Mouse (Mus musculus) erythroblast, adult 5-6 weeks (primary cell): ENCODE results near the gene Ace. TPM values are rescaled to one million over a fixed set of nuclear protein-coding genes. Genes with fewer than 3 reads are reported as not detected.

ENCODE experiments used
- ATAC-seq: replicated peaks from 2 replicates; pipeline ENCODE4 v1.8.0; 2016; ENCODE audit warnings: moderate number of reproducible peaks, mild to moderate bottlenecking, moderate TSS enrichment, inconsistent platforms; ENCODE audit not compliant: poor library complexity, low FRiP score, severe bottlenecking
- total RNA-seq, 2 experiments: library from RNA; stranded (forward) in 1 of 2; stranded (reverse) in 1 of 2; fragments of 150-400 nt in 1 of 2; fragments of 200-764, 138-1000 nt in 1 of 2; gene quantifications; 2 replicates each; pipeline versions ENCODE4 v1.2.3 to v1.2.4; 2015 to 2017; ENCODE audit warnings: low replicate concordance in 2 of 2

Gene Ace
- 0.96 and 7.3 TPM in 2 replicates for total RNA-seq (2015; ENCODE audit: low replicate concordance)
- 2.3 and 5.3 TPM in 2 replicates for total RNA-seq (2017; ENCODE audit: low replicate concordance)

- no peak for ATAC-seq
These were observed at the start of gene Ace for GRCm38 (mm10) chr11:105967741-105968574. Gene Ace, plus strand, starts transcription at chr11:105967945.

DNA sequence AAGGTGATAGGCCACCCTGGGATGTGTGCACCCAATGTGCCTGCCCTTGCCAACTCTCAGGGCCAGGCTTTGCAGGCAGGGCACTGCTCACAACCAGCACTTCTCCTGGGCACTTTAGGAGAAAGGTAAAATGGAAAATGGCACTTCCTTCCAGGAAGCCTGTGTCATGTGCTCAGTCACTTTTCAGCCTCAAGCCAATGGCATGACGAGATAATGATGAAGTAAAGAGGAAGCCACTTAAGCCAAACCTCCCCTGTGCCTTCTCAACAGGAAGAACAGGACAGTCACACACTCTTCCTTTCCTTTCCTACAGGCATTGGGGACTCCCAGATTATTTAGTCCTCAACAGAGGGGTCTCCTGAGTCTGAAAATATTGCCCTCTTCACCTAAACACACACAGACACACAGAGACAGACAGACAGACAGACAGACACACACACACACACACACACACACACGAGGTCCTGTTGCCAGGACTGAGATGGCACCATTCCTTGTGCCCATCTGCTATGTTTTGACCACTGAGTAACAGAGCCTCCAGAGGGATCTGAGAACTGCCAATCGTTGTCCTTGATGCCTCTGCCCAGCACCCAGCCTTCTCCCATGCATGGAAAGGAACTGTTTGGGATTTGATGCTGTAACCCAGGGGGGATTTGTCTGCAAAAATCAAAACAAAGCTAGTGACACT is 47.5 kb upstream of the Ace start:
- no peak for ATAC-seq

- 0 out of 2 replicates have a peak, but pooled peaks have one; percentile 58 for ATAC-seq
These were observed 46.9 kb upstream of the Ace start for GRCm38 (mm10) chr11:105920836-105921235.

DNA sequence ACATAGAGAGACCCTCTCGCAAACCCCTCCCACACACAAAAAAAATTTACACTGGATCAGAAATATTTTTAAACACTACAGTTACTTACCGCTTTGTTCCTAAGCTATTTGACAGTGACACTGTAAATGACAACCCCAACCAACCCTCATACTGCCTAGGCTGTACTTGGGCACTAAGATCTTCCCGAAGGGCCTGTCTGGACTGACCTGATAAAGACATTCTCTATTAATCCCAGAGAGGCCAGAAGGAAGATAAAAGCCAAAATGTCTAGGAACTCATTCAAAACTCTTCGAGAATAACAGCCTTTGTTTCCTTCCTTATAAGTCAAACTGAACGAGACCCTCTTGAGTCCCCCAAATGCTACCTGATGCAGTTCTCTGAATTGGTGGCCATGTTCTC is 46.5 kb upstream of the Ace start:
- ATAC-seq = no peak

DNA sequence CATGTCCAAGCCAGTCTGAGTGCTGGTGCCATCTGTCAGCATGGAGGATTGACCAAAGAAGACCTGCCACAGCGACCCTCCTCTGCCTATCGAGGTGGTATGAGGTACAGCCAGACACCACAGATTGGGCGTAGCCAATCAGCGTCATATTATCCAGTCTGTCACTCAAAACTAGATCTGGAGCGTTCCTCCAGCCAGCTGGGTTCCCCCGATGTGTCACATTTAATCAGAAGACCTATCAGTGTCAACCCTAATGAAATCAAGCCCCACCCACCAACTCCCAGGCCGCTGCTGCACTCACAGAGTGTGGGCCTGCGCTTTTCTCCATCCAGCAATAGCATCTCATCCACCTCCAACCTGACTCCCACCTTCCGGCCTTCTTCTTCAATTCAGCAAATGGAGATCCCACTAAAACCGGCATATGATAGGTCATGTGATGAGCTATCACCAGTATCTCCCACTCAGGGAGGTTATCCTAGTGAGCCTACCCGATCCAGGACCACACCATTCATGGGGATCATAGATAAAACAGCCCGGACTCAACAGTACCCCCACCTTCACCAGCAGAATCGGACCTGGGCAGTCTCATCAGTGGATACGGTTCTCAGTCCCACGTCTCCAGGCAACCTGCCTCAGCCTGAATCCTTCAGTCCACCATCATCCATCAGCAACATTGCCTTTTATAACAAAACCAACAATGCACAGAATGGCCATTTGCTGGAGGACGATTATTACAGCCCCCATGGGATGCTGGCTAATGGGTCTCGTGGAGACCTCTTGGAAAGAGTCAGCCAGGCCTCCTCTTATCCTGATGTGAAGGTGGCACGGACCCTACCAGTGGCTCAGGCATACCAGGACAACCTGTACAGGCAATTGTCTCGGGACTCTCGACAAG is 44.7 kb upstream of the Ace start:
- no peak for ATAC-seq

DNA sequence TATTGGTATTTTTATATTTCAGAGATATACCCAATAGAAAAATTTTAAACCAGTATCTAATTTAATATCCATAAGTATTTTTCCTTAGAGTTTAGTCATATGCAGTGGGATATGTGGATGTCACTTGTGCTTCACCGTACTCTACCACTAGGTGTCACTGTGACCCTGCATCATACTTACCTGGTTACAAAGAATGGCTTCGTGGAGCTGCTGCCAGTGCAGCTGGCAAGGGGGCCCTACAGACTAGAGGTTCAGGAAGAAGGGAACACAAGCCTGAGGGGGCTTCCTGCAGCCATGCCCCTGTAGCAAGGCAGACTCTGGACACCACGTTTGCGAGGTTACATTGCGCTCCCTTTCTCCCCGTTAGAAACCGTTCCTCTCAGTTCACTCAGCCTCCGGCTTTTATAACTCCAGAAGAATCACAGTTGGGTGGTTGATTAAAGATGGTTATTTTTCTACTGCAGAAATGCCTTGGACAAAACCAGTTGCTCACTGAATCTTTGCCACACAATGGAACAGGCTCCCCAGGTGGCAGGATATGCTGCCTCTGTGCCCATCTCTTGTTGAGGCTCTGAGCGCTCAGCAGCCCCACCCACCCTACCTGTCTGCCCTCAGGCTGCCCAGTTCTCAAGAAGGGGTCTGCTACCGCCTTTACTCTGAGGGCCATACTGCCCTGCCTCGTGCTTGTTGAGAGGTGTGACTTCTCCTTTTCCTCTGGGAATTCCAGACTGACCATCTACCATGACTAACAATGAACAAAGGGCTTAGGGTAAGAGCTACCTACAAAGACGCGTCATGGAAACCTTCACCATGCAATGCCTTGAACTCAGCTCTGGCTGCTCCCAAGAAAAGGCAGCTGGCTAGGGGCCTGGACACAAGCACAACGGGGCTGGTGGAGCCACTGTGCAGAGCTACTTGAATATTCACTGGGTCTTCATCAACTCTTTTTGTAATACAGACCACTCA is 40.4 kb upstream of the Ace start:
- ATAC-seq = peak; percentile 82

GRCm38 (mm10) chr11:105928171-105928570 is 39.6 kb upstream of the Ace start:
- ATAC-seq = no peak

GRCm38 (mm10) chr11:105931380-105931779 is 36.4 kb upstream of the Ace start:
- no peak for ATAC-seq

DNA sequence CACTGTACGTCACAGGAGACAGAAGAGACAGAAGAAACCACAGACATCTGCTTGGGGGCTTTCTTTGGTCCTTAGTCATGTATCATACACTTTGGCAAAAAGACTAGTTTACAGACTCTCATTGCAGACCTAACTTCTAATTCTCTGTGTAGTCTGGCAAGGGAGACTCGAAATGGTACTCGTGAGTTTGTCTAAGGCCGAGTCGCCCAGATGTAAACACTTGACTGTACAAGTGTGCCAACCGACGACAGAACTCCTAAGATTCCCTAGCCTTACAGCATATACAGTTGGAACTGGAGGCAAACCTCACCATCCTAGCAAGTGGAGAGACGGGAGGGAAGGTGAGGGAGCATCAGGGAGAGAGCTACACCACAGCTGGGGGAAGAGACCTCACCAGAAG is 34.0 kb upstream of the Ace start:
- no peak for ATAC-seq

DNA sequence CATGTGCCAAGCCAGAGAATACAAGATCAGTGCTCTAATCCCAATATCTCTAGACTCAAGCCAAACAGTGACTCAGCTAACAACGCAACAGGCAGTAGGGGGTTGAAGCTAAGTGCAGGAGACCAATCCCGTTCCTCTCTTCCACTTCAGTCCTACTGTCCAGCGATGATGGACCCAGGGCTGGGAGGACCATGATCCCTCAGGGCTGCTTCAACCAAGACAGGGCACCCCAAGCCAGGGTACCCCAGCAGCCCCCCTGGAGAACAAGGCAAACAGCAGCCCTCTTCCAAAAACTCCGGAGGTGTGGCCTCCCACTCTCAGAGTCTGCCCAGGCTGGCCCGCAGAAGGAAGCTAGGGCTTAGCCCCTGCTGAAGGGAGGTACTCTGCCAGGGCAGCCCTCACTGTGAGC is 33.4 kb upstream of the Ace start:
- ATAC-seq = no peak

DNA sequence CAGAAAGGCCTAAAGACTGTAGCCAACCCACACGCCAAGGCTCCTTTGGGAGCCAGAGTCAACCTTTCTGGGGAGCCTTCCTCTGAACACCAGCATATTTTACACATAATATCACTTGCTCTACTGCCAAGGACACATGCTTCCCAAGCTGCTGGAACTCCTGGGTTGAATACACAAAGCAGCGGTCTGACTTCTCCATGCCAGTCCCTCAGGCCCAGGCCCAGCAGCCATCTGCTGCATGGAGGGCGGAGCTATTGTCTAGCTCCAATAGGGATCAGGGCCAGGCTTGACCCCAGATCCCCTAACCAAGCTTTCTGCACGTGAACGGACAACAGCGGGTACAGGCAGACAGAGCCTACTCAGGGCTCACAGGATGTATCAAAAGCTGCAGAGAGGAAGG is 32.9 kb upstream of the Ace start:
- ATAC-seq = no peak

DNA sequence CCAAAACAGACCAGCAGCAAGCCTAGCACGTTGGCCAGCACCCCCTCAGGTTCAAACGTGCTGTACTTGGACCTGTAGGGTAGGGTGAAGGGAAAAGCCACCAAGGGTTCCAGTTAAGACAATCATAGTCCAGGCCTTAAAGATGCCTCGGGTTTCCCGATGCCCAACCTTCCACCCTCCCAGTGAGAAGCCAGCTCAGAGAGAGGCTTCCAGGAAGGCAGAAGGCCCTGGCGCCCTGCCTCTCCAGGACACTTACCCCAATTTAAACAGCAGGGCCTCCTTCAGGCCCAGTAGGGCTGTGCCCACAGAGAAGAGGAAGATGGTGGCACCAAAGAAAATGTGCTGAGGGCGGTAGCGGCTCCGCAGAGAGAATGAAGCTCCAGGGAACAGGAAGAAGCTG is 32.2 kb upstream of the Ace start:
- ATAC-seq = no peak

DNA sequence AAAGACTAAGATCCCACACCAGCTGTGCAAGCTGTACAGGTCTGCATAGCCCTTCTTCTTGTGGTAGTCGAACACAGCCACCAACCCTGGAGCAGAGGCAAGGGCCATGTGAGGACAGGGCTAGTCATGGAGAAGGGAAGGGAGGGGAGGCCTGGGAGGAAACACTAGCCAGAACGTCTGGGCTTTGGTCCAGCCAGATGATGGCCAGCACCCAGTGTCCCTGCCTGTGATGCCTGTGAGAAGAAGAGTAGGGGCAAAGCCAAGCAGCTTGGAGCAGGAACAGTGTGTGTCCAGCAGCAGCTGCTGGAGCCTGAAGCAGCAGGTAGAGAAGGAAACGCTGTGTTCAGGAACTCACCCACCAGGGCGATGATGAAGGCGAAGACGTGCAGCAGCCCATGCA is 31.5 kb upstream of the Ace start:
- ATAC-seq = no peak

DNA sequence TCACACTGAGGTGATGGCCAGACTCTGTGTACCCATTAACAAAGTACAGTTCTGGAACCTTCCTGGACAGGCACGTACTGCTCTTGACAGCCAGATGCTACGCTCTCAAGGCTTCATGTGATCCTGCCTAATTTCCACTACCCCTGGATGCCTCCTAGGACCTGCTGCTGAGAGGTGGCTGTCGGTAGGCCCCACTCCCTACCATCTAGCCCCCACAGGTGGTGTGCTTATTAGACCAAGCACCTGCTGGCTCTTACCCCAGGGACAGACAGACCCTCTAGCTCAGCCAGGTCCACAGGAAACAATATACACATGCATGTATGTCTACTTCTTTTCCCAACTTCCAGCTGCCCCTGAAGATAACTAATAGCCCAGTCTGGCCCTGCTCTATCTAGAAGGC is 30.8 kb upstream of the Ace start:
- ATAC-seq = no peak

DNA sequence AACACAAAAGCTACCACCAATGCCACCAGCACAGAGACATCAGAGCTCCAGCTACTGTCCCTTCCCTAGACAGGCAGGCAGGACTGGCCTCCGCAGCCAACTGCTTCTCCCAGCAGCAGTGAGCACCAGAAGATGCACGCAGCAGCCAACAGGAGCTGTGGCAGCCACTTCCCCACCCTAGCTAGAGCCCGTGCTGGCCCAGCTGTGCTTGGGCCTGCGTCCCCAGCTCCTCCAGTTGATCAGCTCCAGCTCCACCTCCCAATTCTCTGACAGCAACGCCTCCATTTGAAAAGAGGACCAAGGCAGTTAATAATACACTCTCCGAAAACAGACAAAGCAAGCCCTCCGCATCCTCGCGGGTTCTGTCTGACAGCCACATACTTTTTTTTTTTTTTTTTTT is 29.0 kb upstream of the Ace start:
- no peak for ATAC-seq

DNA sequence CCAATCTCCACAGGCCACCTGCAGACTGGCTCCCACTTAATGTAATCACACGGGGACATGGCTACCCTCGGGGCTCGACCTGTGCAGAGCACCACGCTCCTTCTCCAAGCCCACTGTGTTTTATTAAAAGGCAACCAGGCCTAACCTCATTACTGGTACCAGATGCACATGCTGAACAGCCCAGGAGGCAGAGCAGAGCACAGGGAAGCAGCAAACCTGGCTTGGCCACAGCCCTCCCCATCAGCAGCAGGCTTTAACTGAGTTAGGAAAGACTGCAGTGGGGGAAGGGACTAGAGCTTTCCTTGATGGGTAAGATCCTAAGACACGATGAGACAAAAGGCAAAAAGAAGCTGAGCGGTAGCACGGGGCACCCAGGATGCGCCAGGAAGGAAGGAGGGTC is 25.8 kb upstream of the Ace start:
- ATAC-seq = no peak

- no peak for ATAC-seq
These were observed 24.3 kb upstream of the Ace start for GRCm38 (mm10) chr11:105943133-105944102.

DNA sequence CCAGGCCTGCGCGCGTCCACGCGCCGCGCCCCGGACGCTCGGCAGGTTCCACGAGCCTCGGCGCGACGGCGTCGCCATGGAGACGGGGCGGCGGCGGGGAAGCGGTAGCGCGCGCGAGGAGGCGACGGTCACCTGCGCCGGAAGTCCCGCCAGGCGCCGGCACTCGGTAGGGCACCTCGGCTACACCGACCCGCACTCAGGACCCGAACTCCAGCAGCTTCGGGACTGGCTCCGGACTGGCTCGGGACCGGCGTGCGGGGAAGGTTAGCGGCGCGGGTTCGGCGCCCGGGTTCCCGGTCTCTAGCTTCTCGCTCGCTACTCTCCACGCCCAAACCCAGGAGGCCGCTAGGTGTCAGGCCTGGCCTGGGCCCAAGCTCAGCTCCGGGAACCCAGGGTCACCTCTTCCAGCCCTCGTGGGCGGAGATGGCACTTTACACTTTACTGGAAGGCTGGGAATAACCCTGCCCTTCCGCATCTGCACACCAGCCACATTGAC is 23.6 kb upstream of the Ace start:
- 0 out of 2 replicates have a peak, but pooled peaks have one; percentile 29 for ATAC-seq
